Mouse (Mus musculus) c-Kit-positive CD71-negative TER-119-negative erythroid progenitor cells, embryonic 14.5 days (primary cell): ENCODE results near the gene Auts2.
A peak's percentile ranks its signal among the peaks of the same experiment; 100 is the strongest.

Experiments
- DNase-seq: peaks from one replicate; pipeline ENCODE4 v3.0.0-alpha.2; 2013; ENCODE audit warnings: low read depth

Auts2 gene

GRCm38 (mm10) chr5:131838064-131838463, 705.1 kb downstream of the Auts2 start:
- DNase-seq: no peak

DNA sequence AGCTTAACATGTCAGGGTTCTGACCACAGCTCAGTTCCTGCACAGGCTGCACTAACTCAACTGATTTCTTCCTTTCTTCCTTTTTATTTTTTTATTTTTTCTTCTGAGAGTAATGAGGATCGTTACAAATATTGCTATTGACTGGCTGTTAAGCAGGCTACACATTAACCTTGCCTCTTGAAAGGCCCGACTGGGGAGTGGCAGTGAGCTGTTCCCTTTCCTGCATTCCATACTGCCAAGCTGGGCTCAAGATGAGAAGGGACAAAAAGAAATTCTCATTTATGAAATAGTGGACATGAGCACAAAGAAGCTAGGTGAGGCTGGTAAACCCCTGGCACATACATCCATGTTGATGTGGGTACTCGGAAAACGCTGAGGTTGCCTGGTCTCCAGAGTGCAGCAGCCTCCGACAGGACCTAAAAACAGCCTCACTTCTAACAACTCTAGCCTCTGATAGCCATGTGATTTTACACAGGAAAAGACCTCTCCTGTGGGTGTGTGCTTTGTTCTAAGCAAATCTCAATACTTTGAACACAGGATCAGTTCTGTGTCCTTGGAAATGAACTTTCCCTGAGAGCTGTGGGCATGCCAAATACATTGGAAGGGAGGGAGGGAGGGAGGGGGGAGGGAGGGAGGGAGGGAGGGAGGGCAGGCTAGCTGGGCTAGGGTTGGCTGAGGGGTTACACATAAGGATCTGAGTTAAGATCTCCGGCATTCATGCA, 707.0 kb downstream of the Auts2 start:
- no peak for DNase-seq

DNA sequence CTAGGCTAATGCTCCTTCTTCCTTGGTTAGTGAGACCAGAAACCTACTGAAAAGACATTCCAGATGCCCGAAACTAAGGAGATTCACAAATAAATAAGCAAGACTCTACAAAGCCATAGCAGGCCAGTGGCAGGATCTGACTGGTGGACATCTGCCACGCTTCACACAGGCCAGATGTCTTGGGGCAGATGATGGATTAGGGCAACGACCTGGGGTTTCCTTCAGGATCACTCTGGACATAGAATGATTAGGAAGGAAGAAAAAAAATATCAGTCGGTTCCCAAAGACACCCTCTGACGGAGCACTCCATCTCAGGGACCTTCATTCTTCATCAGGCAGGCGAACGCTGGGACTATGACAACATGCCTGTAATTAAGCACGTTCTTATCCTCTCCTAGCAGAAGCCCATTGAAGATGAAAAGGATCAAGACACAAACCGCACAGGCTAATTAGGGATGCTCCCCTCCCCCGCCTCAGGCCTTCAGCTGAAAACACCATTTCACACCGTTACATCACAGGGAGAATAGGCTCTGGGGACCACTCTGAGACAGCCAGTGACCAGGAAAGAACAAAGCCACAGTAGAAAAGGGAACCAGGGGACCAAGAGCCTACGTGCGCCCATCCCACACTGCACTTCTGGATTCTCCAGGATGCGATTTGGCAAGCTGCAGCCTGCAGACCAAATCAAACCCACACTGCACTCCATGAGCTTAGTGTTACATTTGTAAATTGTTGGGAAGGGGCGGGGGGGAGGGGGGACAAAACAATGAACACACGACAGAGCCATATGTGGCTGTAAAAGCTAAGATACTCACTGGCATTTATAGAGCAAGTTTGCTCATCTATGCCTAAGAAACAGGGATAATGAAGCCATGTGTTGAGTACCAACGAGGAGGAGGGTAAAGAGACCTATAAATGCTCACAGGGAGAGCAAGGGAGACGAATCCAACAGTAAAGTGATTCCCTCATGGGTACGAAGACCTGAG, 710.0 kb downstream of the Auts2 start:
- DNase-seq: no peak

DNA sequence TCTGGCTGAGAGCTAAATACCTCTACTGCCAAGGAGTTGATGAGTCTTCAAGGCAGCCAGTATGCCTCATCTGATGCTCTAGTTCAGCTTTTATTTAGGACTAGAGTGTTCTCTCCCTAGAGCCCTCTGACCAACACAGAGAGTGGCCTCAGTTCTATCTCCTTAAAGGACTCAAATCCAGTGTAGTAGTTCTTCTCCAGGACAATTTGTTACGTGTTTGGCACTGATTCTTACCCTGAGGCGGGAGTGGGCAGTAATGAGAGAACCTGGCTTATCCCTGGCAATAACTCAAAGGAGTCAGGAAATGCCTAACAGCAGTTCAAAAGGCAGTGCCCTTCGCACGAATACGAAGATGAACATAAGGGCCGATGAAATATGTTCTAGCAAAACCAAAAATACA, 713.0 kb downstream of the Auts2 start:
- DNase-seq: no peak

GRCm38 (mm10) chr5:131829248-131829647, 713.9 kb downstream of the Auts2 start:
- no peak for DNase-seq

GRCm38 (mm10) chr5:131828607-131829006, 714.5 kb downstream of the Auts2 start:
- no peak for DNase-seq

GRCm38 (mm10) chr5:131826362-131827261, 716.5 kb downstream of the Auts2 start:
- DNase-seq: no peak

GRCm38 (mm10) chr5:131825421-131825820, 717.7 kb downstream of the Auts2 start:
- DNase-seq: no peak

- DNase-seq: no peak
Measured at GRCm38 (mm10) chr5:131824197-131824991, 718.8 kb downstream of the Auts2 start.

DNA sequence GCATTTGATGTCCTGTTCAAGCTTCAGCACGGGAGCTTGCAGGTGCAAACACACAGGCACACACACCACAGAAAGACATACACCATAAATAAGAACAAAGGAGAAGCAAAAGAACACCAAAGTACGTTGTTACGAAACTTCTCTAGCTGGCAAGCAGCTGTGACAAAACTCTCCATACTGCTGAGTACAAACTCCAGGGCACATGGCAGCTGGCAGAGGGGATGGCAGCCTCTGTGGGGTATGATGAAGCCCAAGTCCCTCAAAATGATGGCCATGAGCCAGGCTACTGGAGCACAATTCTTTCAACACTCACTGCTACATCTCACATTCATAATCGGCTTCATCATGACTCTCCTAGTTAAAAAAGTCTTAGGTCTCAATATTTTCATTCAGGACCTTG, 721.7 kb downstream of the Auts2 start:
- no peak for DNase-seq

DNA sequence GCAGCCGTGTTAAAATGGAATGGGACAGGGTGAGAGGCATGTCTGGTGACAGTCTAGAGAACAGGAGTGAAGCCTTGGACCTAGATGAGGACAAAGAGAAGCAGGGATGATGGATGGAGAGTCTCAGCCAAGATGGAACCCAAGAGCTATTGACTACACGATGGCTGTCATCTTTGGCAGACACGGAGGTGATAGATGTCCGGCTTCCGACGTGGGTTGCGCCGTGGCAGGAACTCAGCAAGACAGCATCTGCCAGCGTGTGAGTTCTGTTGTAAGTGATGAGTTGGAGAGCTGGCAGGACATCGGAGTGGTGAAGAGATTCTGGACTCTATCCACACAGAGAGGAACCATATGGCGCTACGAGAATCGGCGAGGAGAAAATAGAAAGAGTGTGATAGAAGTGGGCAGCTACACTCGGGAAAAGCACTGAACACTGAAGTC, 723.9 kb downstream of the Auts2 start:
- no peak for DNase-seq

DNA sequence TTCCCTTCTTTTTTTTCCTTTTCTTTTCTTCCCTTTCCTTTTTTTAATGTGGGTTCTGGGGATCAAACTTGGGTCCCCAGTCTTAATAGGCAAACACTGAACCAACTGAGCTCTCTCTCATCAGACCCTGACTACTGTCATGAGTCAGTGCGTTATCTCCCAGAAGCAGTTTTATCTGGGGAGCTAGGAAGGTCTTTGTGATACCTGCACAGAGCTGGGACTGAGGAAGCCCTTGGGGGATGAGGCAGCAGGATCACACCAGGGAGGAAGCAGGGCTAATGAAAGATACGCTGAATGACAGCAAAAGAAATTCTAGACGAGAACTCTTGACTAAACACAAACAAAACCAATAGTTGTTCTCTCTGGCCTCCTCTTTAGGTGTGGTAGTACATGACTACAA, 727.6 kb downstream of the Auts2 start:
- no peak for DNase-seq

- peak; percentile 31 for DNase-seq
Measured at GRCm38 (mm10) chr5:131814503-131815003, 728.6 kb downstream of the Auts2 start.

DNA sequence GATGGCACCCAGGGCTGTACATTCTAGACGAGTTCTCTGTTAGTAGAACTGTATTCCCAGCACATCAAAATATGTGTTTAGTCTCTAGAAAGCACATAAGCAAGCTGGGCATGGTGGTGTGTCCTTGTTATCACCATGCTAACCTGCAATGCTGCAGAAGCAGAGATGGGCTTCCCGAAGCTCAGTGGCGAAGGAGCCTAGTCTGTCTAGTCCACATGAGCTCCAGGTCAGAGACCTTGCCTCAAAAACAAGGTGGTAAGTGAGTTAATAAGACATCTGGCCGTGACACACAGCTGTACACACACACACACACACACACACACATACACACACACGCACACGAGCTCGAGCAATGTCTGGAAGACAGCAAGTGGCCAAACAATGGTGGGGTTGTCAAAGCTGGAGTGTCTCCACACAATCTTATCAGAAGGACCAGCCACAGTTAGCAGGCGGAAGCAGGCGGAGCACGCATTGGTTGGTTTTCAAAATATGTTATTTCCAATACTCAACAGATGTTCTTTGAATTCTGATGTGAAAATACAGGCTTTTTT, 729.1 kb downstream of the Auts2 start:
- no peak for DNase-seq

DNA sequence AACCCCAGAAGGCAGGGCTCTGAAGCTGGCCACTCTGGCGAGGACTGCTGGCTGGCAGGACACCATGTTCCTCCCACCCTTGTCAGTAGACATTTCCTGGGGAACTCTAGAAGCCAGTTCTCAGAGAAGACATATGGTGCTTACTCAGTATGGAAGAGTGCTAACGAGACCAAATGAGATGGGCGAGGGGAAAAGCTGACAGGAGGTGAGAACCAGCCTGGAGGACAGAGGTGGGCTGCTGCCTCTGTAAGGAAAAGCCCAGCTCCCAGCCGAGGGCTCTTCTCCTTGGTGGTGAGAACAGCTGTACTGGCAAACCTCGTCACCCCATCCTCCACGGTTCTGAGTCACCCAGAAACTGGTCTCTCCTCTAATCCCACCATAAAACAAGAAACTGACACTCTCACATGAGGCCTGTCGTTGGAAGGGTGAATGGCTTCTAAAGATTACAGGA, 729.8 kb downstream of the Auts2 start:
- DNase-seq: no peak

GRCm38 (mm10) chr5:131812483-131813063, 730.6 kb downstream of the Auts2 start:
- no peak for DNase-seq

GRCm38 (mm10) chr5:131806350-131806749, 736.8 kb downstream of the Auts2 start:
- DNase-seq: no peak

DNA sequence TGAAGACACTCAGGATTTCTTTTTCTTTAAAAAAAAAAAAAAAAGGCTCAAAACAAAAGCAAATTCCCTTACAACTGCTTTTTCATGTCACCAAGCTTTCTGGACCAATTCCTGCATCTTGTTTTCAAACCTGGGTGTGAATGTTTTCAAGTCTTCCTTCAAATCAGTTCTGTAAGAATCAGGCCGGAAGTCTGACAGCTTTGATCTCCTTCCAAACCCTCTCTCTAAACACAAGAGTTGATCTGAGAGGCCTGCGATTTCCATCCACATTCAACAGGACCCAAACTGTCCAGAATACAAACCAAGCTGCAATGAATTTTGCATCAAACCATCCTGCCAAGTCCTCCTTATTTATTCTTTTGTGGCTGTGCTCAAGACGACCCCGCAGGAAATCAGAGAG, 737.9 kb downstream of the Auts2 start:
- DNase-seq: no peak

GRCm38 (mm10) chr5:131803609-131804008, 739.5 kb downstream of the Auts2 start:
- DNase-seq: no peak
